Mouse (Mus musculus) lung, adult 2 months (tissue): ENCODE measurements around the gene A2m.

Experiments used
- CTCF ChIP-seq: fragments of 200-500 bp; IDR thresholded peaks from 2 replicates; pipeline ENCODE4 v1.5.1; 2011; ENCODE audit warnings: mild to moderate bottlenecking, low read length, control low read depth; ENCODE audit not compliant: insufficient read depth
- POLR2A ChIP-seq: fragments of 200-500 bp; IDR thresholded peaks from 2 replicates; pipeline ENCODE4 v1.6.1; 2011; ENCODE audit warnings: low read depth, mild to moderate bottlenecking, control low read depth, low read length, borderline replicate concordance; ENCODE audit errors: extremely low read depth

DNA sequence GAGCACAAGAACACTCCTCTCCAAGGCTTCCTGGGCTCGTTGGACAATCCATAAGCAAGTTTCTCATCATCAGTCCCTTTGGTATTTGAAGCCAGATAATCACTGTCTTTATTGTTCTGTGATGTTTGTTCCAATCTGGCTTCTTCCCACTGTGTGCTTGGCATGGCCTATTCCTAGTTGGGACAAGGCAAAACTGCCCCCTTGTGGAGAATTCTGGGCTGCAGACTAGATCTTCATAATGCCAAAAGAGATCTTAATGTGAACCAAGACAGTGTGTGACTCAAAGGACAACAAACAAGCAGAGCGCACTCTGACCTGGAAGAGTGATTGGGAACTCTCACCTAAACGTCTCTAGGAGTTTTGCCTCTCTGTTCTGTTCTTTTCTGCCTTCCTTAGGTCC lies 23.4 kb upstream of the A2m start:
- TF ChIP-seq POLR2A (no peak), CTCF (no peak)
